8 mouse cellular contexts compared by ENCODE assay signal in genomic region chr19:46929044-46929587, GRCm38 (mm10).
DNase-seq lines count a peak whose midpoint lies in the region; ATAC-seq and TF ChIP-seq lines count a peak whose summit lies in the region.

No protein-coding gene starts in this region.

- H3K4me3 ChIP-seq in left cerebral cortex, adult 2 months = no peak overlapping the region
- H3K4me3 ChIP-seq in kidney, embryonic 14.5 days (ENCODE audit: low read length) = no peak overlapping the region

- no peaks in the 10 kb centered on the region for H3K36me3 ChIP-seq in kidney, embryonic 14.5 days (ENCODE audit: control insufficient read depth, insufficient read depth, low read length)

- H3K27ac ChIP-seq in left cerebral cortex, adult 2 months = 0 out of 2 replicates have a peak overlapping the region, but pooled peaks have one; percentile 20
- no peak overlapping the region for H3K27ac ChIP-seq in kidney, embryonic 14.5 days (ENCODE audit: low read depth, low read length)

- no peak overlapping the region for H3K4me2 ChIP-seq in kidney, embryonic 14.5 days (replicated peaks; ENCODE audit: low read depth, low read length)

- TF ChIP-seq CTCF in left cerebral cortex, adult 2 months (IDR thresholded peaks at IDR 0.05) = no peak

- 25% methylated on average over 6 of the region's 6 CpGs for WGBS in kidney, embryonic 14.5 days

- ATAC-seq in kidney, embryonic 14.5 days (ENCODE audit: low FRiP score, low TSS enrichment) = 0 out of 2 replicates have a peak, but pooled peaks have one; percentile 57

- H3K9ac ChIP-seq in kidney, embryonic 14.5 days (ENCODE audit: low read depth, low read length) = no peak overlapping the region

- H3K27me3 ChIP-seq in kidney, embryonic 14.5 days (ENCODE audit: control insufficient read depth, insufficient read depth, low read length) = no peaks in the 10 kb centered on the region

- H3K4me1 ChIP-seq in kidney, embryonic 14.5 days (ENCODE audit: control insufficient read depth, insufficient read depth, low read length) = peaks cover 4% of the 10 kb centered on the region; the same call in 1 of the 2 replicates

- DNase-seq in left cerebral cortex, adult 2 months (ENCODE audit: extremely low spot score in 1 of 2, low spot score in 2 of 2) = no peak
- DNase-seq in left cerebral cortex, postnatal 36 days (ENCODE audit: low spot score in 2 of 2) = no peak
- peak; percentile 97 for DNase-seq in adipocyte (ENCODE audit: low spot score)
- DNase-seq in gastrocnemius, postnatal 36 days = peak; percentile 31 to 80
- peak; percentile 86 for DNase-seq in lung, postnatal 36 days
- peak; percentile 35 for DNase-seq in thymus, postnatal 4 days
- DNase-seq in spleen, adult 12 weeks (ENCODE audit: low spot score) = no peak

- intact Hi-C loops in left cerebral cortex, adult 2 months (cut with DNase I) = no loop called here
- intact Hi-C loops in left cerebral cortex, postnatal 36 days (cut with DNase I) = loop anchor here (5.0 kb wide), 1 partner anchor 33 kb away; no protein-coding TSS in a partner anchor
- intact Hi-C loops in gastrocnemius, postnatal 36 days (cut with DNase I) = no loop called here

- H3K9me3 ChIP-seq in kidney, embryonic 14.5 days (ENCODE audit: control insufficient read depth, low read length) = no peaks in the 10 kb centered on the region

Comparison
In these comparisons a context has a peak if more than half of its experiments do, and no peak if none do; other contexts are left out.
1. DNase-seq: peak in adipocyte (single experiment), gastrocnemius, postnatal 36 days (2 of 2), lung, postnatal 36 days (single experiment) and thymus, postnatal 4 days (single experiment); none in left cerebral cortex, adult 2 months (0 of 2), left cerebral cortex, postnatal 36 days (0 of 2) and spleen, adult 12 weeks (single experiment).